Mouse (Mus musculus): ENCODE data around the gene Trip12. TPM values are rescaled to one million over a fixed set of nuclear protein-coding genes. Genes with fewer than 3 reads are reported as not detected.

Gene Trip12
- polyA plus RNA-seq, 1 experiment from 2014 or later = 85.8 TPM

- Histone ChIP-seq H3K9me3 (ENCODE audit: control insufficient read depth, low read length) (peaks cover 4% of the 10 kb centered on the region; the same call in 1 of the 2 replicates), H3K9ac (ENCODE audit: low read depth, low read length) (no peak overlapping the region), H3K4me3 (ENCODE audit: low read length) (no peak overlapping the region), H3K27me3 (ENCODE audit: control insufficient read depth, insufficient read depth, low read length) (no peaks in the 10 kb centered on the region), H3K4me1 (ENCODE audit: control insufficient read depth, insufficient read depth, low read length) (no peaks in the 10 kb centered on the region), H3K27ac (ENCODE audit: low read depth, low read length) (no peak overlapping the region), H3K36me3 (ENCODE audit: control insufficient read depth, insufficient read depth, low read length) (no peaks in the 10 kb centered on the region), H3K4me2 (replicated peaks; ENCODE audit: low read depth, low read length) (no peak overlapping the region)
- ATAC-seq (ENCODE audit: low FRiP score, low TSS enrichment) = no peak
- 74% methylated on average over 11 of the region's 11 CpGs for WGBS
Observed at GRCm38 (mm10) chr1:84881248-84882065, 41.1 kb upstream of the Trip12 start.

GRCm38 (mm10) chr1:84879571-84880120 is 39.3 kb upstream of the Trip12 start:
- H3K27me3 ChIP-seq (ENCODE audit: control insufficient read depth, insufficient read depth, low read length) = no peaks in the 10 kb centered on the region
- no peak for ATAC-seq (ENCODE audit: low FRiP score, low TSS enrichment)
- no peak overlapping the region for H3K9ac ChIP-seq (ENCODE audit: low read depth, low read length)
- H3K9me3 ChIP-seq (ENCODE audit: control insufficient read depth, low read length) = no peaks in the 10 kb centered on the region
- no peak overlapping the region for H3K4me2 ChIP-seq (replicated peaks; ENCODE audit: low read depth, low read length)
- H3K4me3 ChIP-seq (ENCODE audit: low read length) = no peak overlapping the region
- no peaks in the 10 kb centered on the region for H3K4me1 ChIP-seq (ENCODE audit: control insufficient read depth, insufficient read depth, low read length)
- H3K36me3 ChIP-seq (ENCODE audit: control insufficient read depth, insufficient read depth, low read length) = no peaks in the 10 kb centered on the region
- no peak overlapping the region for H3K27ac ChIP-seq (ENCODE audit: low read depth, low read length)
- 95% methylated on average over 8 of the region's 8 CpGs for WGBS

- Histone ChIP-seq H3K36me3 (ENCODE audit: control insufficient read depth, insufficient read depth, low read length) (no peaks in the 10 kb centered on the region), H3K4me2 (replicated peaks; ENCODE audit: low read depth, low read length) (no peak overlapping the region), H3K27me3 (ENCODE audit: control insufficient read depth, insufficient read depth, low read length) (no peaks in the 10 kb centered on the region), H3K4me1 (ENCODE audit: control insufficient read depth, insufficient read depth, low read length) (no peaks in the 10 kb centered on the region), H3K9ac (ENCODE audit: low read depth, low read length) (no peak overlapping the region), H3K4me3 (ENCODE audit: low read length) (no peak overlapping the region), H3K27ac (ENCODE audit: low read depth, low read length) (no peak overlapping the region), H3K9me3 (ENCODE audit: control insufficient read depth, low read length) (no peaks in the 10 kb centered on the region)
- ATAC-seq (ENCODE audit: low FRiP score, low TSS enrichment) = peak; percentile 54; the same call in 1 of the 2 replicates
- WGBS = 76% methylated on average over 2 of the region's 2 CpGs
Observed at GRCm38 (mm10) chr1:84877590-84877989, 37.3 kb upstream of the Trip12 start.

- H3K36me3 ChIP-seq (ENCODE audit: control insufficient read depth, insufficient read depth, low read length) = no peaks in the 10 kb centered on the region
- H3K9me3 ChIP-seq (ENCODE audit: control insufficient read depth, low read length) = no peaks in the 10 kb centered on the region
- no peaks in the 10 kb centered on the region for H3K4me1 ChIP-seq (ENCODE audit: control insufficient read depth, insufficient read depth, low read length)
- H3K4me3 ChIP-seq (ENCODE audit: low read length) = no peak overlapping the region
- H3K27me3 ChIP-seq (ENCODE audit: control insufficient read depth, insufficient read depth, low read length) = no peaks in the 10 kb centered on the region
- no peak overlapping the region for H3K4me2 ChIP-seq (replicated peaks; ENCODE audit: low read depth, low read length)
- no peak overlapping the region for H3K9ac ChIP-seq (ENCODE audit: low read depth, low read length)
- ATAC-seq (ENCODE audit: low FRiP score, low TSS enrichment) = no peak
- H3K27ac ChIP-seq (ENCODE audit: low read depth, low read length) = no peak overlapping the region; the same call in 1 of the 2 replicates
- 46% methylated on average over 4 of the region's 4 CpGs for WGBS
Observed at GRCm38 (mm10) chr1:84872939-84873338, 32.6 kb upstream of the Trip12 start.

GRCm38 (mm10) chr1:84872105-84872504 is 31.8 kb upstream of the Trip12 start:
- no peak overlapping the region for H3K4me2 ChIP-seq (replicated peaks; ENCODE audit: low read depth, low read length)
- H3K27me3 ChIP-seq (ENCODE audit: control insufficient read depth, insufficient read depth, low read length) = no peaks in the 10 kb centered on the region
- H3K9me3 ChIP-seq (ENCODE audit: control insufficient read depth, low read length) = no peaks in the 10 kb centered on the region
- no peak overlapping the region for H3K9ac ChIP-seq (ENCODE audit: low read depth, low read length)
- ATAC-seq (ENCODE audit: low FRiP score, low TSS enrichment) = no peak; the same call in 1 of the 2 replicates
- 7% methylated on average over 3 of the region's 3 CpGs for WGBS
- no peak overlapping the region for H3K27ac ChIP-seq (ENCODE audit: low read depth, low read length)
- no peak overlapping the region for H3K4me3 ChIP-seq (ENCODE audit: low read length)
- H3K36me3 ChIP-seq (ENCODE audit: control insufficient read depth, insufficient read depth, low read length) = no peaks in the 10 kb centered on the region
- no peaks in the 10 kb centered on the region for H3K4me1 ChIP-seq (ENCODE audit: control insufficient read depth, insufficient read depth, low read length)

GRCm38 (mm10) chr1:84871131-84871530 is 30.8 kb upstream of the Trip12 start:
- H3K36me3 ChIP-seq (ENCODE audit: control insufficient read depth, insufficient read depth, low read length) = no peaks in the 10 kb centered on the region

GRCm38 (mm10) chr1:84869498-84869897 is 29.2 kb upstream of the Trip12 start:
- WGBS = 53% methylated on average over 7 of the region's 7 CpGs
- peak; percentile 73 for ATAC-seq (ENCODE audit: low FRiP score, low TSS enrichment)
- Histone ChIP-seq H3K36me3 (ENCODE audit: control insufficient read depth, insufficient read depth, low read length) (no peaks in the 10 kb centered on the region), H3K27me3 (ENCODE audit: control insufficient read depth, insufficient read depth, low read length) (no peaks in the 10 kb centered on the region), H3K4me2 (replicated peaks; ENCODE audit: low read depth, low read length) (no peak overlapping the region; the same call in 1 of the 2 replicates), H3K9ac (ENCODE audit: low read depth, low read length) (no peak overlapping the region), H3K9me3 (ENCODE audit: control insufficient read depth, low read length) (no peaks in the 10 kb centered on the region), H3K4me1 (ENCODE audit: control insufficient read depth, insufficient read depth, low read length) (no peaks in the 10 kb centered on the region), H3K4me3 (ENCODE audit: low read length) (no peak overlapping the region), H3K27ac (ENCODE audit: low read depth, low read length) (peak overlapping the region; percentile 71; the same call in 1 of the 2 replicates)

More at GRCm38 (mm10) chr1:84871131-84871530, 30.8 kb upstream of the Trip12 start:
- no peak overlapping the region for H3K9ac ChIP-seq (ENCODE audit: low read depth, low read length)
- H3K27ac ChIP-seq (ENCODE audit: low read depth, low read length) = no peak overlapping the region
- ATAC-seq (ENCODE audit: low FRiP score, low TSS enrichment) = no peak
- no peaks in the 10 kb centered on the region for H3K9me3 ChIP-seq (ENCODE audit: control insufficient read depth, low read length)
- no peak overlapping the region for H3K4me2 ChIP-seq (replicated peaks; ENCODE audit: low read depth, low read length)
- H3K4me3 ChIP-seq (ENCODE audit: low read length) = no peak overlapping the region
- no peaks in the 10 kb centered on the region for H3K4me1 ChIP-seq (ENCODE audit: control insufficient read depth, insufficient read depth, low read length)
- H3K27me3 ChIP-seq (ENCODE audit: control insufficient read depth, insufficient read depth, low read length) = no peaks in the 10 kb centered on the region
- 49% methylated on average over 6 of the region's 6 CpGs for WGBS

GRCm38 (mm10) chr1:84868841-84869240 is 28.5 kb upstream of the Trip12 start:
- no peak overlapping the region for H3K4me3 ChIP-seq (ENCODE audit: low read length)
- no peaks in the 10 kb centered on the region for H3K36me3 ChIP-seq (ENCODE audit: control insufficient read depth, insufficient read depth, low read length)
- no peaks in the 10 kb centered on the region for H3K27me3 ChIP-seq (ENCODE audit: control insufficient read depth, insufficient read depth, low read length)
- ATAC-seq (ENCODE audit: low FRiP score, low TSS enrichment) = no peak
- no peak overlapping the region for H3K4me2 ChIP-seq (replicated peaks; ENCODE audit: low read depth, low read length)
- H3K27ac ChIP-seq (ENCODE audit: low read depth, low read length) = peak overlapping the region; percentile 71; the same call in 1 of the 2 replicates
- H3K9ac ChIP-seq (ENCODE audit: low read depth, low read length) = no peak overlapping the region
- 64% methylated on average over 4 of the region's 4 CpGs for WGBS
- H3K4me1 ChIP-seq (ENCODE audit: control insufficient read depth, insufficient read depth, low read length) = 0 out of 2 replicates have a peak, but pooled peaks cover 4% of the 10 kb centered on the region
- H3K9me3 ChIP-seq (ENCODE audit: control insufficient read depth, low read length) = no peaks in the 10 kb centered on the region

- H3K36me3 ChIP-seq (ENCODE audit: control insufficient read depth, insufficient read depth, low read length) = no peaks in the 10 kb centered on the region
- no peaks in the 10 kb centered on the region for H3K9me3 ChIP-seq (ENCODE audit: control insufficient read depth, low read length)
- 0 out of 2 replicates have a peak, but pooled peaks cover 6% of the 10 kb centered on the region for H3K4me1 ChIP-seq (ENCODE audit: control insufficient read depth, insufficient read depth, low read length)
- no peak overlapping the region for H3K9ac ChIP-seq (ENCODE audit: low read depth, low read length)
- no peaks in the 10 kb centered on the region for H3K27me3 ChIP-seq (ENCODE audit: control insufficient read depth, insufficient read depth, low read length)
- no peak overlapping the region for H3K4me2 ChIP-seq (replicated peaks; ENCODE audit: low read depth, low read length)
- no peak overlapping the region for H3K27ac ChIP-seq (ENCODE audit: low read depth, low read length)
- ATAC-seq (ENCODE audit: low FRiP score, low TSS enrichment) = no peak
- H3K4me3 ChIP-seq (ENCODE audit: low read length) = no peak overlapping the region
Observed at GRCm38 (mm10) chr1:84868311-84868710, 28.0 kb upstream of the Trip12 start.
